Mouse (Mus musculus): ENCODE results near the gene Gm29582.
"Not testable (repeated sequence)": the region's sequence is repeated elsewhere in the genome, so short reads cannot be mapped to it uniquely, and the experiment has no call there.

Gm29582 gene

GRCm38 (mm10) chrY:30738461-30738860 lies at the start of gene Gm29582:
Gm29582 (minus strand) TSS chrY:30738561.
- DNase-seq (ENCODE audit: low spot score): not testable (repeated sequence)

All from ovary, postnatal 10 days (tissue).